Mouse (Mus musculus): Measurements from ENCODE around the gene Acp5. TPM values are rescaled to one million over a fixed set of nuclear protein-coding genes. Genes with fewer than 3 reads are reported as not detected.

Acp5 gene
- polyA plus RNA-seq, 1 experiment from 2014 or later, result 0.44 TPM

DNA sequence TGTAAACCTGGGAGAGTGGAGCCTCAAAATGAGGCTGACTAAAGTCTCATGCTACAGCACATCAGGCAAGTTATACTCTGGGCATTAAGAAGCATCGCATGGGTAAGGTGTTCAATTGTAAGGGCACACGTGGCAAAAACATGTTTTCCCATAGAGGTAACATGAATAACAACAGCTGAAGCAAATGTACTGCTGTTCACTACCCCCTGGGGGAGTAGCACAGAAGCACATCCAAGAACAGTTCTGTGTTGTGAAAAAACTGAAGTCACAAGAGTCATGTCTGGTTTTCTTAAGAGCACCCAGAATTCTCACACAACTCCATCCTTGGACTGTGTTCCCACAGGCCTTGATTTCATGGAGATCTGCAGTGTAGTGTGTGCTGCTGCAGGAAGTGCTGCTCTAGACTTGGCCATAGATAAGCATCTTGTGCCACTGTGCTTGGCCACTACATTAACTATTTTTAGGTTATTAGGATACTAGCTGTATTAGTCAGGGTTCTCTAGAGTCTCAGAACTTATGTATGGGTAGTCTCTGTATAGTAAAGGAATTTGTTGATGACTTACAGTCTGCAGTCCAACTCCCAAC is 48.4 kb downstream of the Acp5 start:
- no peak for ATAC-seq (ENCODE audit: low FRiP score, low read depth)
- 86% methylated on average over 2 of the region's 2 CpGs for WGBS
- Histone ChIP-seq H3K4me2 (no peak overlapping the region), H3K27me3 (no peaks in the 10 kb centered on the region), H3K36me3 (no peaks in the 10 kb centered on the region), H3K9ac (no peak overlapping the region), H3K9me3 (no peaks in the 10 kb centered on the region), H3K4me1 (replicated peaks) (peaks cover 14% of the 10 kb centered on the region), H3K27ac (replicated peaks) (no peak overlapping the region), H3K4me3 (no peak overlapping the region)

DNA sequence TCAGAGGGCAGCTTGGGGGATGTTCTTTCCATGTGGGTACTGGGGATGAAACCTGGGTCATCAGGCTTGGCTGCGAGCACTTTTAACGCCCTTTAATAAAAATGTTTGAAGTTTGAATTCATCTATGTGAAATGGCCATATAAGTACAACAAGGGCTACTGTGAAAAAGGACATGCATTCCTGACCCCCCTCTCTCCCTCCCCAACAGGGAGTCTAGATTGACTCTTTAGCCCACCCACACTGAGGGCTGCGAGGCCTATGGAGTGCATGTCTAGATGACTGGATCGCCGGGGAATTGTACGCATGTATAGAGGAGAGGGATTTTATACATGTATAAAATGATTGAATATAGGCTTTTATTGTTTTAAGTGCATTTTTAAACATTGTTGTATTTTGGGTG is 49.5 kb downstream of the Acp5 start:
- Histone ChIP-seq H3K4me1 (replicated peaks) (peaks cover 14% of the 10 kb centered on the region), H3K4me2 (peak overlapping the region; percentile 67), H3K4me3 (peak overlapping the region; percentile 79), H3K27ac (replicated peaks) (peak overlapping the region; percentile 83; the same call in 1 of the 2 replicates), H3K27me3 (no peaks in the 10 kb centered on the region), H3K9ac (peak overlapping the region; percentile 59), H3K9me3 (no peaks in the 10 kb centered on the region), H3K36me3 (no peaks in the 10 kb centered on the region)
- 82% methylated on average over 6 of the region's 6 CpGs for WGBS
- no peak for ATAC-seq (ENCODE audit: low FRiP score, low read depth)

DNA sequence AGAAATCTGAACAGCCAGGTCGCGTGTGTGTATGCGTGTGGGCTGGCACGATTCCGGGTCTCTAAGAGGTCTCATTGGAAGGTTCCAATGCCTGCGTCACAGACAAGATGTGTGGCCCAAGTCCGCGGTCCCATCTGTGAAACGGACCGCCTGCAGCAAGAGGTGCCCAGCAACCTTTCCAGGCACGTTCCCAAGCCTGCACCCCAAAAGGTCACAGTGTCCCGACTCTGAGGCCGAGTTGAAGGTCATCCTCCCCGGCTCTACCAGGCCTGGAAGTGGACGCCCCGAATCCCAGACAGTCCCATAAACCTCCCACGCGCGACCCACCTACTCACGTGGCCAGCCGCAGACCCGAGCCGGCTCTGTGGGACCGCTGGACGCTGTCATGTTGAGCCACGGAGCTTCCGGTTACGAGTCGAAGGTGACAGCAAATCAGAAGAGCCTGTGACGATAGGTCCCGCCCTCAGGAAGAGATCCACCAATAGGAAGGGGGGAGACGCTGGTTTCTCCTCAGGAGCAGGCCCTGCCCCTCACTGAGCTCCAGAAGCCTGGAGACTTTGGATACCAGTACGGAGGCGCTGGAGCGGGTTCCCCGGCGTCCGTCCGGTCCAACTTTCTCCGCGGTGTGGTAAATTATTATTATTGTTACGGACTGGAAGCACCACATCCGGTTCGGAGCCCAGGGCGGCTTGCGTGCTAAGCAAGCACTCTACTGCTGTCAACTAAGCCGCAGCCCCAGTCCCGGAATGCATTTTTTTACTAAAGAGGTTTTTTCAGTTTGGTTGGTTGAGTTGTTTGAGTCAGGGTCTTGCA is 50.3 kb downstream of the Acp5 start, which contains the start of gene Ecsit:
Ecsit (minus strand) TSS at position 417 of the 813 bp plus-strand sequence.
- H3K4me1 ChIP-seq (replicated peaks), result peaks cover 14% of the 10 kb centered on the region
- H3K4me2 ChIP-seq, result peak within 1 kb of the TSS; percentile 67
- under 1% methylated on average over 48 of the region's 48 CpGs for WGBS
- peak; percentile 98 for ATAC-seq (ENCODE audit: low FRiP score, low read depth)
- peak within 1 kb of the TSS; percentile 63 for H3K9ac ChIP-seq
- H3K4me3 ChIP-seq, result peak within 1 kb of the TSS; percentile 79
- no peaks in the 10 kb centered on the region for H3K9me3 ChIP-seq
- no peaks in the 10 kb centered on the region for H3K36me3 ChIP-seq
- H3K27ac ChIP-seq (replicated peaks), result peak within 1 kb of the TSS; percentile 83
- no peaks in the 10 kb centered on the region for H3K27me3 ChIP-seq

DNA sequence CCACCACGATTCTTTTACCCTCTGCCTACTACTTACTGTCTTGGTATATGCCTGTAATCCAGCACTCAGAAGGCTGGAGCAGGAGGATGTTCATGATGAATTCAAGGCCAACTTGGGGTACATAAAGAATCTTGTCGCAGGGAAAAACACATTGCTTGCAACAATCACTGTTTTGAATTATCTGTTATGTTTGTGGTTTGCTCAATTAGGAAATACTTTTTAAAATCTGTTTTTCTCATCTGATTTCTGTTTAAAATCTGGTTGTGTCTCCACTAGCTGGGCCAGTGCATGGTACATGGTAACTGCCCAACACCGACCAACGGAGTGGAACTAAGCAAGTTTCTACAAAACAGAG is 50.9 kb downstream of the Acp5 start:
- peak overlapping the region; percentile 67 for H3K4me2 ChIP-seq
- ATAC-seq (ENCODE audit: low FRiP score, low read depth), result no peak
- H3K4me3 ChIP-seq, result peak overlapping the region; percentile 79
- peak overlapping the region; percentile 63 for H3K9ac ChIP-seq
- H3K36me3 ChIP-seq, result no peaks in the 10 kb centered on the region
- peaks cover 14% of the 10 kb centered on the region for H3K4me1 ChIP-seq (replicated peaks)
- 35% methylated on average over 4 of the region's 4 CpGs for WGBS
- peak overlapping the region; percentile 83 for H3K27ac ChIP-seq (replicated peaks)
- H3K27me3 ChIP-seq, result no peaks in the 10 kb centered on the region
- H3K9me3 ChIP-seq, result no peaks in the 10 kb centered on the region

Small RNA genes lying within 50 kb of the gene (microRNA-seq; reads per million reads assigned to microRNA genes)
- not detected for gene Mir7084

Other genes with a start within 250 kb of the Acp5 start
- gene Rab3d, start 217.5 kb downstream of the Acp5 start, polyA plus RNA-seq (2015; fragmentation: Nextera tagmentation; extraction: Ambion mirVana), result 21.1 and 23.0 TPM in 2 replicates
- 8.5 and 11.7 TPM in 2 replicates for gene Ccdc159, start 208.2 kb downstream of the Acp5 start, polyA plus RNA-seq (2015; fragmentation: Nextera tagmentation; extraction: Ambion mirVana)
- gene Tmem205, start 208.2 kb downstream of the Acp5 start, polyA plus RNA-seq (2015; fragmentation: Nextera tagmentation; extraction: Ambion mirVana), result 51.7 and 53.8 TPM in 2 replicates
- 95.5 and 119 TPM in 2 replicates for gene Plppr2, start 198.7 kb downstream of the Acp5 start, polyA plus RNA-seq (2015; fragmentation: Nextera tagmentation; extraction: Ambion mirVana)
- 9.1 and 9.3 TPM in 2 replicates for gene Swsap1, start 180.0 kb downstream of the Acp5 start, polyA plus RNA-seq (2015; fragmentation: Nextera tagmentation; extraction: Ambion mirVana)
- gene Epor, start 172.2 kb downstream of the Acp5 start, polyA plus RNA-seq (2015; fragmentation: Nextera tagmentation; extraction: Ambion mirVana), result 1.3 and 1.9 TPM in 2 replicates
- gene Rgl3, start 146.3 kb downstream of the Acp5 start, polyA plus RNA-seq (2015; fragmentation: Nextera tagmentation; extraction: Ambion mirVana), result 1.2 and 2.2 TPM in 2 replicates
- gene Ccdc151, start 133.1 kb downstream of the Acp5 start, polyA plus RNA-seq (2015; fragmentation: Nextera tagmentation; extraction: Ambion mirVana), result 4.9 and 5.1 TPM in 2 replicates
- gene Prkcsh, start 132.9 kb downstream of the Acp5 start, polyA plus RNA-seq (2015; fragmentation: Nextera tagmentation; extraction: Ambion mirVana), result 94.9 and 100 TPM in 2 replicates
- 97.4 and 104 TPM in 2 replicates for gene Elavl3, start 83.7 kb downstream of the Acp5 start, polyA plus RNA-seq (2015; fragmentation: Nextera tagmentation; extraction: Ambion mirVana)
- not detected in 2 replicates for gene Gm49318, start 64.5 kb downstream of the Acp5 start, polyA plus RNA-seq (2015; fragmentation: Nextera tagmentation; extraction: Ambion mirVana)
- gene Zfp653, start 64.3 kb downstream of the Acp5 start, polyA plus RNA-seq (2015; fragmentation: Nextera tagmentation; extraction: Ambion mirVana), result 17.3 and 19.6 TPM in 2 replicates
- gene Ecsit, start 50.3 kb downstream of the Acp5 start, polyA plus RNA-seq (2015; fragmentation: Nextera tagmentation; extraction: Ambion mirVana), result 56.0 and 63.5 TPM in 2 replicates
- gene Cnn1, start 36.5 kb downstream of the Acp5 start, polyA plus RNA-seq (2015; fragmentation: Nextera tagmentation; extraction: Ambion mirVana), result 1.6 and 2.3 TPM in 2 replicates
- gene Elof1, start 18.5 kb downstream of the Acp5 start, polyA plus RNA-seq (2015; fragmentation: Nextera tagmentation; extraction: Ambion mirVana), result 183 and 190 TPM in 2 replicates
- gene Pigyl, start 21.1 kb upstream of the Acp5 start, polyA plus RNA-seq (2015; fragmentation: Nextera tagmentation; extraction: Ambion mirVana), result 85.3 and 86.0 TPM in 2 replicates
- gene Zfp872, start 52.4 kb upstream of the Acp5 start, polyA plus RNA-seq (2015; fragmentation: Nextera tagmentation; extraction: Ambion mirVana), result 0.58 and 0.79 TPM in 2 replicates
- gene Zfp809, start 90.0 kb upstream of the Acp5 start, polyA plus RNA-seq (2015; fragmentation: Nextera tagmentation; extraction: Ambion mirVana), result 9.3 and 11.2 TPM in 2 replicates
- 7.4 and 7.7 TPM in 2 replicates for gene Zfp599, start 124.2 kb upstream of the Acp5 start, polyA plus RNA-seq (2015; fragmentation: Nextera tagmentation; extraction: Ambion mirVana)
- gene Zfp810, start 171.9 kb upstream of the Acp5 start, polyA plus RNA-seq (2015; fragmentation: Nextera tagmentation; extraction: Ambion mirVana), result 27.8 and 29.0 TPM in 2 replicates